Comparison of ENCODE assay signal across 11 mouse cellular contexts in the genomic region with DNA sequence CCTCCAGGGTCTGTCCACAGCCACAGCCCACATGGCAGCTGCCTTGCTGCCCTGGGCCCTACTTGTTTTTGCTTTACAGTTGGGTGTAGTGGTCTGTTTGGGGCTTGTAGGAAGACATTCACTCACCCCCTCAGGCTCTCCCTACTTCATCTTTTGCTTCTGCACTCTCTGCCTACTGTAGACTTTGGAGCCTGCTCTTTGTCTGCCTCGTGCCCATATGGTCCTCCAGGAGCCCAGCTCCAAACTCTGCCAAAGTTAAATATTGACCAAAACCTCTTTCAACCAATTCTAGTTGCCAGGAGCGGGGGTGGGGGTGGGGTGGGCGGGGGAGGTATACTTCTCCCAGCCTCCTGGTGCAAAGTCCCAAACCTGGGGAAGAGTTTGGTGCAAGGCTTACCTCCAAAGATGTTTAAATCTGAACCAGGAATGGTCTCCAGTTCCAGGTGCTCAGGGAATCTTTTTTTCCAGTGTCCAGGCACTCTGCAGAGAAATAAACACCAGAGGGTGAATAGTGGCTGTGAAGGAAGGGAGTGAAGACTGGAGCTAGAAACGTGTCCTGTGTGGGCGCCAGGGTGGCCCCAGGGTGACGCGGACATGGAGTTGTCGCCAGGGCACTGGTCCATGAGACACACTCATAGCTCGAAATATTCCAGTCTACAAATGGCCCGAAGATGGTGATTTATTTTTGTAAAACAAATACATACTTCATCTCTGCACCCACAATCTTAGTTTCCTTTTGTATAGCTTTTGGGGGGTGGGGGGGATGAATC. TPM values are rescaled to one million over a fixed set of nuclear protein-coding genes. Genes with fewer than 3 reads are reported as not detected.
DNase-seq lines count a peak whose midpoint lies in the region; ATAC-seq and TF ChIP-seq lines count a peak whose summit lies in the region.
"Had no signal": no experiment of that assay in that cellular context is flagged by ENCODE, and none has a peak within 500 bp of the region (broad histone marks: within the 10 kb centered on the region; RNA-seq: fewer than 3 reads in every experiment).

No protein-coding gene starts in this region.

- peaks cover 70% of the 10 kb centered on the region for H3K4me1 ChIP-seq in hindbrain, embryonic 13.5 days (replicated peaks)
- peaks cover 99% of the 10 kb centered on the region for H3K4me1 ChIP-seq in kidney, embryonic 16.5 days (ENCODE audit: insufficient read depth, low read length)
- H3K4me1 ChIP-seq in neural tube, embryonic 12.5 days = peaks cover 99% of the 10 kb centered on the region
- no peaks in the 10 kb centered on the region for H3K4me1 ChIP-seq in forebrain, embryonic 10.5 days

- DNase-seq in Patski (ENCODE audit: low read depth, low spot score) = no peak
- DNase-seq in right cerebral cortex, postnatal 14 days = no peak
- DNase-seq in forebrain, embryonic 10.5 days (ENCODE audit: extremely low spot score, low spot score) = no peak
- DNase-seq in retina, postnatal 1 day = no peak
- DNase-seq: cerebellum, postnatal 36 days had no signal

- H3K27me3 ChIP-seq in Patski = no peaks in the 10 kb centered on the region
- peaks cover 97% of the 10 kb centered on the region for H3K27me3 ChIP-seq in hindbrain, embryonic 13.5 days
- H3K27me3 ChIP-seq in kidney, embryonic 16.5 days (ENCODE audit: insufficient read depth, low read length) = no peaks in the 10 kb centered on the region
- no peaks in the 10 kb centered on the region for H3K27me3 ChIP-seq in neural tube, embryonic 12.5 days (replicated peaks)
- peaks cover 100% of the 10 kb centered on the region for H3K27me3 ChIP-seq in forebrain, embryonic 10.5 days (ENCODE audit: poor library complexity, severe bottlenecking)

- CTCF ChIA-PET in Patski (lab: Charles Lee) = interaction anchor here (0.7 to 1.8 kb wide), 16 partner anchors 8 to 185 kb away, joined by 3 to 7 read pairs (median 4); a partner anchor contains a TSS

- 11% methylated on average over 10 of the region's 10 CpGs for WGBS in hindbrain, embryonic 13.5 days
- 19% methylated on average over 10 of the region's 10 CpGs for WGBS in kidney, embryonic 16.5 days
- WGBS in neural tube, embryonic 12.5 days = 10% methylated on average over 10 of the region's 10 CpGs
- WGBS in forebrain, embryonic 10.5 days = 10% methylated on average over 10 of the region's 10 CpGs

- H3K9ac ChIP-seq in hindbrain, embryonic 13.5 days = peak overlapping the region; percentile 71
- peak overlapping the region; percentile 55 for H3K9ac ChIP-seq in kidney, embryonic 16.5 days (replicated peaks; ENCODE audit: low read length)
- H3K9ac ChIP-seq in neural tube, embryonic 12.5 days = peak overlapping the region; percentile 33
- H3K9ac ChIP-seq: limb, embryonic 15.5 days had no signal

- H3K4me2 ChIP-seq in hindbrain, embryonic 13.5 days = peak overlapping the region; percentile 88
- peak overlapping the region; percentile 44 for H3K4me2 ChIP-seq in kidney, embryonic 16.5 days (replicated peaks; ENCODE audit: low read depth, low read length)
- H3K4me2 ChIP-seq in neural tube, embryonic 12.5 days (replicated peaks) = peak overlapping the region; percentile 99
- H3K4me2 ChIP-seq: limb, embryonic 15.5 days had no signal

- POLR2A ChIA-PET in Patski (lab: Charles Lee) = interaction anchor here (1.0 to 16.4 kb wide), 6 partner anchors 9 to 63 kb away, joined by 3 to 378 read pairs (median 4); a partner anchor contains a TSS

- in situ Hi-C loops in Patski (cut with MboI; ENCODE audit: low pct_unique_long_range_greater_than_20kb) = no loop called here

- peak overlapping the region; percentile 99 for H3K27ac ChIP-seq in hindbrain, embryonic 13.5 days
- peak overlapping the region; percentile 97 for H3K27ac ChIP-seq in kidney, embryonic 16.5 days (ENCODE audit: low read length)
- H3K27ac ChIP-seq in neural tube, embryonic 12.5 days = peak overlapping the region; percentile 77
- H3K27ac ChIP-seq in forebrain, embryonic 10.5 days = no peak overlapping the region
- H3K27ac ChIP-seq: limb, embryonic 15.5 days had no signal

- no peaks in the 10 kb centered on the region for H3K36me3 ChIP-seq in hindbrain, embryonic 13.5 days
- no peaks in the 10 kb centered on the region; the same call in 1 of the 2 replicates for H3K36me3 ChIP-seq in kidney, embryonic 16.5 days (ENCODE audit: insufficient read depth, low read length)
- H3K36me3 ChIP-seq in neural tube, embryonic 12.5 days = peaks cover 14% of the 10 kb centered on the region
- H3K36me3 ChIP-seq in forebrain, embryonic 10.5 days (replicated peaks) = no peaks in the 10 kb centered on the region
- H3K36me3 ChIP-seq: limb, embryonic 15.5 days had no signal

- peak overlapping the region; percentile 70 for H3K4me3 ChIP-seq in hindbrain, embryonic 13.5 days
- no peak overlapping the region for H3K4me3 ChIP-seq in kidney, embryonic 16.5 days (ENCODE audit: low read length)
- no peak overlapping the region for H3K4me3 ChIP-seq in neural tube, embryonic 12.5 days
- H3K4me3 ChIP-seq in forebrain, embryonic 10.5 days = no peak overlapping the region
- H3K4me3 ChIP-seq: erythroblast, embryonic 14.5 days; limb, embryonic 15.5 days had no signal

- no peaks in the 10 kb centered on the region for H3K9me3 ChIP-seq in hindbrain, embryonic 13.5 days
- H3K9me3 ChIP-seq in kidney, embryonic 16.5 days (ENCODE audit: low read length) = no peaks in the 10 kb centered on the region
- no peaks in the 10 kb centered on the region for H3K9me3 ChIP-seq in neural tube, embryonic 12.5 days
- H3K9me3 ChIP-seq in forebrain, embryonic 10.5 days = no peaks in the 10 kb centered on the region
- H3K9me3 ChIP-seq: limb, embryonic 15.5 days had no signal

- ATAC-seq in Patski = peak; percentile 22
- no peak for ATAC-seq in hindbrain, embryonic 13.5 days (ENCODE audit: low FRiP score)
- ATAC-seq in kidney, embryonic 16.5 days (ENCODE audit: low FRiP score, low TSS enrichment) = peak; percentile 72
- ATAC-seq in neural tube, embryonic 12.5 days (ENCODE audit: low FRiP score, low read depth) = no peak

- TF ChIP-seq CTCF in Patski (IDR thresholded peaks at IDR 0.05) = no peak

RNA-seq across cellular contexts. Expression of a gene that starts 6.2 kb away (rescaled TPM):
- polyA plus RNA-seq in Patski (2021) = 1.6 TPM
- polyA plus RNA-seq in hindbrain, embryonic 13.5 days (2015; fragmentation: Nextera tagmentation; extraction: Ambion mirVana) = 7.6 and 8.3 TPM in 2 replicates
- 1.7 and 2.5 TPM in 2 replicates for polyA plus RNA-seq in kidney, embryonic 16.5 days (2015; fragmentation: Nextera tagmentation; extraction: Ambion mirVana)
- polyA plus RNA-seq in neural tube, embryonic 12.5 days (2016; fragmentation: Nextera tagmentation; extraction: Ambion mirVana) = 6.4 and 7.0 TPM in 2 replicates
- polyA plus RNA-seq in forebrain, embryonic 10.5 days (2016; fragmentation: Nextera tagmentation; extraction: Ambion mirVana) = not detected in 2 replicates
- polyA plus RNA-seq: erythroblast, embryonic 14.5 days had no signal

RNA-seq across cellular contexts. Expression of a gene that starts 8.1 kb away (rescaled TPM):
- polyA plus RNA-seq in Patski (2021) = 2.5 TPM
- polyA plus RNA-seq in hindbrain, embryonic 13.5 days (2015; fragmentation: Nextera tagmentation; extraction: Ambion mirVana) = 14.5 and 14.8 TPM in 2 replicates
- polyA plus RNA-seq in kidney, embryonic 16.5 days (2015; fragmentation: Nextera tagmentation; extraction: Ambion mirVana) = 1.2 and 1.4 TPM in 2 replicates
- polyA plus RNA-seq in neural tube, embryonic 12.5 days (2016; fragmentation: Nextera tagmentation; extraction: Ambion mirVana) = 7.1 and 9.7 TPM in 2 replicates
- not detected in 2 replicates for polyA plus RNA-seq in forebrain, embryonic 10.5 days (2016; fragmentation: Nextera tagmentation; extraction: Ambion mirVana)
- polyA plus RNA-seq: erythroblast, embryonic 14.5 days had no signal

RNA-seq across cellular contexts. Expression of a gene that starts 18.9 kb away (rescaled TPM):
- 2.8 TPM for polyA plus RNA-seq in Patski (2021)
- 39.1 and 40.2 TPM in 2 replicates for polyA plus RNA-seq in hindbrain, embryonic 13.5 days (2015; fragmentation: Nextera tagmentation; extraction: Ambion mirVana)
- polyA plus RNA-seq in kidney, embryonic 16.5 days (2015; fragmentation: Nextera tagmentation; extraction: Ambion mirVana) = 2.1 and 2.6 TPM in 2 replicates
- 25.6 and 34.2 TPM in 2 replicates for polyA plus RNA-seq in neural tube, embryonic 12.5 days (2016; fragmentation: Nextera tagmentation; extraction: Ambion mirVana)
- not detected in 2 replicates for polyA plus RNA-seq in forebrain, embryonic 10.5 days (2016; fragmentation: Nextera tagmentation; extraction: Ambion mirVana)
- polyA plus RNA-seq: erythroblast, embryonic 14.5 days had no signal

RNA-seq across cellular contexts. Expression of a gene that starts 20.9 kb away (rescaled TPM):
- 21.4 TPM for polyA plus RNA-seq in Patski (2021)
- polyA plus RNA-seq in hindbrain, embryonic 13.5 days (2015; fragmentation: Nextera tagmentation; extraction: Ambion mirVana) = 116 and 150 TPM in 2 replicates
- polyA plus RNA-seq in kidney, embryonic 16.5 days (2015; fragmentation: Nextera tagmentation; extraction: Ambion mirVana) = 9.0 and 9.5 TPM in 2 replicates
- 72.6 and 76.1 TPM in 2 replicates for polyA plus RNA-seq in neural tube, embryonic 12.5 days (2016; fragmentation: Nextera tagmentation; extraction: Ambion mirVana)
- not detected in 2 replicates for polyA plus RNA-seq in forebrain, embryonic 10.5 days (2016; fragmentation: Nextera tagmentation; extraction: Ambion mirVana)
- polyA plus RNA-seq: erythroblast, embryonic 14.5 days had no signal

RNA-seq across cellular contexts. Expression of a gene that starts 25.0 kb away (rescaled TPM):
- polyA plus RNA-seq in Patski (2021) = 13.5 TPM
- polyA plus RNA-seq in hindbrain, embryonic 13.5 days (2015; fragmentation: Nextera tagmentation; extraction: Ambion mirVana) = 16.3 and 28.0 TPM in 2 replicates
- 2.9 and 3.8 TPM in 2 replicates for polyA plus RNA-seq in kidney, embryonic 16.5 days (2015; fragmentation: Nextera tagmentation; extraction: Ambion mirVana)
- 34.7 and 34.9 TPM in 2 replicates for polyA plus RNA-seq in neural tube, embryonic 12.5 days (2016; fragmentation: Nextera tagmentation; extraction: Ambion mirVana)
- not detected in 2 replicates for polyA plus RNA-seq in forebrain, embryonic 10.5 days (2016; fragmentation: Nextera tagmentation; extraction: Ambion mirVana)
- polyA plus RNA-seq: erythroblast, embryonic 14.5 days; thymus, postnatal 0 days had no signal

Comparison
In these comparisons a context has a peak if more than half of its experiments do, and no peak if none do; other contexts are left out.
1. ATAC-seq: peak in Patski (single experiment) and kidney, embryonic 16.5 days (single experiment); none in hindbrain, embryonic 13.5 days (single experiment) and neural tube, embryonic 12.5 days (single experiment).
2. H3K4me2 ChIP-seq: peak in every context shown above with its lines; median percentile 99 in neural tube, embryonic 12.5 days; 88 in hindbrain, embryonic 13.5 days; 44 in kidney, embryonic 16.5 days.
3. Peak in every context shown above with its lines, with median percentiles within 50 percentile points of each other: H3K9ac ChIP-seq.